Mouse (Mus musculus) stomach, embryonic 14.5 days (tissue): ENCODE results near the gene Nup85. TPM values are rescaled to one million over a fixed set of nuclear protein-coding genes. Genes with fewer than 3 reads are reported as not detected.

Experiments
- ATAC-seq: fragments of 200-750 bp; cut with Nextera tagmentation; 2 replicates; pipeline ENCODE4 v1.8.0; 2017; ENCODE audit warnings: low read depth, moderate TSS enrichment; ENCODE audit not compliant: insufficient number of reproducible peaks, insufficient read depth, low FRiP score
- H3K27ac ChIP-seq: fragments of 300-500 bp; sonication (generic); 2 replicates; pipeline ENCODE4 v1.5.1; 2014; ENCODE audit warnings: mild to moderate bottlenecking, low read length, moderate library complexity, mixed read lengths
- H3K27me3 ChIP-seq: fragments of 300-500 bp; sonication (generic); 2 replicates; pipeline ENCODE4 v1.6.1; 2014; ENCODE audit warnings: low read length, control low read depth, mixed read lengths; ENCODE audit not compliant: control insufficient read depth, insufficient read depth
- H3K36me3 ChIP-seq: fragments of 300-500 bp; sonication (generic); 2 replicates; pipeline ENCODE4 v1.6.1; 2014; ENCODE audit warnings: mild to moderate bottlenecking, control low read depth, low read length, moderate library complexity, mixed read lengths; ENCODE audit not compliant: control insufficient read depth, insufficient read depth
- H3K4me1 ChIP-seq: fragments of 300-500 bp; sonication (generic); 2 replicates; pipeline ENCODE4 v1.6.1; 2014; ENCODE audit warnings: low read length, control low read depth, mixed read lengths; ENCODE audit not compliant: control insufficient read depth, insufficient read depth
- H3K4me2 ChIP-seq: fragments of 300-500 bp; sonication (generic); replicated peaks from 2 replicates; pipeline ENCODE4 v1.6.1; 2014; ENCODE audit warnings: low read depth, low read length, control low read depth
- H3K4me3 ChIP-seq: fragments of 300-500 bp; sonication (generic); 2 replicates; pipeline ENCODE4 v1.5.1; 2014; ENCODE audit warnings: low read depth, low read length, control low read depth
- H3K9ac ChIP-seq: fragments of 300-500 bp; sonication (generic); replicated peaks from 2 replicates; pipeline ENCODE4 v1.6.1; 2014; ENCODE audit warnings: low read depth, mild to moderate bottlenecking, control low read depth, low read length, moderate library complexity, mixed read lengths
- H3K9me3 ChIP-seq: fragments of 300-500 bp; sonication (generic); 2 replicates; pipeline ENCODE4 v1.6.1; 2016; ENCODE audit warnings: low read depth, low read length, control low read depth; ENCODE audit not compliant: control insufficient read depth
- WGBS: fragments of 180-500 bp; shearing (Covaris S2); extraction: QIAGEN DNeasy Blood & Tissue Kit; methylation state at CpG from one replicate; pipeline ENCODE4 v1.1.7; 2014; 5-methylcytosine and 5-hydroxymethylcytosine counted together
- polyA plus RNA-seq: library from polyadenylated mRNA; unstranded; fragments of >200 nt; fragmentation: Nextera tagmentation; extraction: Ambion mirVana; gene quantifications from 2 replicates; pipeline ENCODE4 v1.2.1, GENCODE M21; 2014

Gene Nup85
- polyA plus RNA-seq, 1 experiment from 2014 or later, result 162 TPM

GRCm38 (mm10) chr11:115552783-115553182 is 11.5 kb upstream of the Nup85 start:
- no peaks in the 10 kb centered on the region for H3K36me3 ChIP-seq
- no peak overlapping the region for H3K9ac ChIP-seq
- no peaks in the 10 kb centered on the region for H3K27me3 ChIP-seq
- no peaks in the 10 kb centered on the region for H3K4me1 ChIP-seq
- no peak for ATAC-seq
- H3K27ac ChIP-seq, result no peak overlapping the region
- no peaks in the 10 kb centered on the region for H3K9me3 ChIP-seq
- 59% methylated on average over 4 of the region's 4 CpGs for WGBS
- H3K4me3 ChIP-seq, result no peak overlapping the region
- H3K4me2 ChIP-seq, result no peak overlapping the region

- 72% methylated on average over 17 of the region's 17 CpGs for WGBS
- no peak overlapping the region for H3K4me2 ChIP-seq
- no peak for ATAC-seq
- no peaks in the 10 kb centered on the region for H3K36me3 ChIP-seq
- H3K9ac ChIP-seq, result no peak overlapping the region
- H3K9me3 ChIP-seq, result no peaks in the 10 kb centered on the region
- no peaks in the 10 kb centered on the region for H3K27me3 ChIP-seq
- no peak overlapping the region for H3K27ac ChIP-seq
- H3K4me1 ChIP-seq, result no peaks in the 10 kb centered on the region
- no peak overlapping the region for H3K4me3 ChIP-seq
Observed at GRCm38 (mm10) chr11:115555717-115556116, 8.5 kb upstream of the Nup85 start.

DNA sequence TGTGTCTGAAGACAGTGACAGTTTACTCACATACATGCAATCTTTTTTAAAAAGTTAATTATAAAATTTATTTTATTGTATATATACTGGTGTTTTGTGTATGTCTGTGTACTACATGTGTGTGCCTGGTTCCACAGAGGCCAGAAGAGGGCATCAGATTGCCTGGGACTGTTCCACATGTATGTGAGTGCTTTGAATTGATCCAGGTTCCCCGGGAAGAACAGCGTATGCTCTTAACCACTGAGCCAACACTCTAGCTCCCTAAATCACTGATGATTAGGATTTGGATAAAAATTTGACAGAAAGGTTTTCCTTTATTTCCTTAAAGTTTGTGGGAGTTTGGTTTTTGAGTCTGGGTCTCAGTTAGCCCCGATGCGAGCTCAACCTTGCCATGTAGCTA is 828 bp upstream of the Nup85 start:
- Histone ChIP-seq H3K4me2 (peak overlapping the region; percentile 61), H3K27ac (peak overlapping the region; percentile 82; the same call in 1 of the 2 replicates), H3K27me3 (no peaks in the 10 kb centered on the region), H3K4me3 (peak overlapping the region; percentile 97; the same call in 1 of the 2 replicates), H3K9me3 (no peaks in the 10 kb centered on the region), H3K36me3 (peaks cover 22% of the 10 kb centered on the region), H3K4me1 (peaks cover 7% of the 10 kb centered on the region; the same call in 1 of the 2 replicates), H3K9ac (peak overlapping the region; percentile 32; the same call in 1 of the 2 replicates)
- WGBS, result 48% methylated on average over 4 of the region's 4 CpGs
- no peak for ATAC-seq

DNA sequence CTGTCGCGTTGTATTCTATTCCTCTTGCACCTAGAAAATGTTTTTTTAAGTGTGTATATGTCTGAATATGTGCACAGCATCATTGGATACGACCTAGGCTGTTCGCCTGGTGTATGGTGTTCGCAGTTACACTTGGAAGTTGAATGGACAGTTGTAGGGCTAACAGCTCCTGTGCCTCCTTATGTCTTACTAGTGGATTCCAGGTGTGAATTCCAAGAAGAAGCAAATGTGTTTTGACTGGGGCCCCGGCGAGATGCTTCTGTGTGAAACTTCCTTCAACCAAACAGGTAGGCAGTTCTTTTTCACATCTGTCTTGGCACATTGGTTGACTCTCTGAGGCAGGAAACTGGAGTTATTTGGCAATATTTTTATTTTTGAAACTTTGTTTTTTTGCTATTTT is 727 bp downstream of the Nup85 start:
- Histone ChIP-seq H3K27me3 (no peaks in the 10 kb centered on the region), H3K4me3 (peak overlapping the region; percentile 97), H3K4me1 (peaks cover 7% of the 10 kb centered on the region; the same call in 1 of the 2 replicates), H3K27ac (no peak overlapping the region), H3K9ac (peak overlapping the region; percentile 76), H3K4me2 (peak overlapping the region; percentile 61), H3K9me3 (no peaks in the 10 kb centered on the region), H3K36me3 (peaks cover 37% of the 10 kb centered on the region)
- no peak for ATAC-seq
- WGBS, result 14% methylated on average over 7 of the region's 7 CpGs

- H3K4me2 ChIP-seq, result no peak overlapping the region
- no peaks in the 10 kb centered on the region for H3K27me3 ChIP-seq
- H3K27ac ChIP-seq, result no peak overlapping the region
- H3K36me3 ChIP-seq, result peaks cover 61% of the 10 kb centered on the region
- H3K9me3 ChIP-seq, result no peaks in the 10 kb centered on the region
- H3K4me3 ChIP-seq, result no peak overlapping the region
- H3K9ac ChIP-seq, result no peak overlapping the region
- no peaks in the 10 kb centered on the region for H3K4me1 ChIP-seq
- ATAC-seq, result no peak
Observed at GRCm38 (mm10) chr11:115579080-115579479, 14.8 kb downstream of the Nup85 start.

- WGBS, result 77% methylated on average over 10 of the region's 10 CpGs
- Histone ChIP-seq H3K27ac (no peak overlapping the region), H3K27me3 (no peaks in the 10 kb centered on the region), H3K4me2 (no peak overlapping the region), H3K9me3 (no peaks in the 10 kb centered on the region), H3K4me1 (no peaks in the 10 kb centered on the region), H3K36me3 (peaks cover 95% of the 10 kb centered on the region), H3K4me3 (no peak overlapping the region), H3K9ac (no peak overlapping the region)
- ATAC-seq, result no peak
Observed at GRCm38 (mm10) chr11:115582913-115583606, 18.8 kb downstream of the Nup85 start.

GRCm38 (mm10) chr11:115584376-115585073 is 20.3 kb downstream of the Nup85 start:
- 82% methylated on average over 10 of the region's 10 CpGs for WGBS
- Histone ChIP-seq H3K4me2 (no peak overlapping the region), H3K4me1 (no peaks in the 10 kb centered on the region), H3K9me3 (no peaks in the 10 kb centered on the region), H3K9ac (no peak overlapping the region), H3K27ac (no peak overlapping the region), H3K36me3 (peaks cover 90% of the 10 kb centered on the region), H3K4me3 (no peak overlapping the region), H3K27me3 (no peaks in the 10 kb centered on the region)
- no peak for ATAC-seq

DNA sequence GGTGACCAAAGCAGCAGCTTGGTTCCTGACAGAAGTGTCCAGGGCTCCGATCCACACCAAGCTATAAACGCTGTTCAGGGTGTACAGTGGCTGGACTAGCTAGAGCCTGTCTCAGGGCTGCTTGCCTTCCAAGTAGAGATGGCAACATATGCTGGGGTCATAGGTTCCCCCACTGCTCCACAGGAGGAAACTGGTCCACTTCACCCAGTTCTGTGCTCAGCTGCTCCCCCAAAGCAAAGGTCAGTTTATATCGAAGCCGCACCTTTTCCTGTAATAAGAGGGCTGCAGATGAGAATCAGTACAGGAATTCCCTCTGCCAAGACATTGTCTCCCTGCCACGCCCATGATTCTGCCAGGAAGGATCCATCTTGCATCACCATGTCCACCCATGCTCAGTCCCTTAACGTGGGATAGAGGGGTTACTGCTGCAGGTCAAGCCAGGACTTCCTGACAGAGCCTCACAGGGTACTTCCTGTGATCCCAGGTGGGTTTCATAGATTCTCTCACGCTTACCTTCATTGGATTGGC is 21.4 kb downstream of the Nup85 start:
- no peak overlapping the region for H3K27ac ChIP-seq
- ATAC-seq, result no peak

More for the DNA sequence above, 21.4 kb downstream of the Nup85 start:
- Histone ChIP-seq H3K36me3 (peaks cover 91% of the 10 kb centered on the region), H3K4me3 (no peak overlapping the region), H3K27me3 (no peaks in the 10 kb centered on the region), H3K4me1 (no peaks in the 10 kb centered on the region), H3K9me3 (no peaks in the 10 kb centered on the region), H3K4me2 (no peak overlapping the region), H3K9ac (no peak overlapping the region)
- WGBS, result 88% methylated on average over 7 of the region's 7 CpGs
